Mouse (Mus musculus): Measurements from ENCODE around the gene Immp2l.
"Not testable (repeated sequence)": the region's sequence is repeated elsewhere in the genome, so short reads cannot be mapped to it uniquely, and the experiment has no call there.

Gene Immp2l

GRCm38 (mm10) chr12:41023511-41024421, at the start of gene Immp2l:
Gene Immp2l, plus strand, starts transcription at chr12:41024090.
- peak; percentile 89 for DNase-seq (ENCODE audit: extremely low read depth, insufficient read length, low spot score)

- DNase-seq (ENCODE audit: extremely low read depth, insufficient read length, low spot score): no peak
Observed at GRCm38 (mm10) chr12:40978719-40979500, 45.0 kb upstream of the Immp2l start.

GRCm38 (mm10) chr12:40979716-40980115, 44.2 kb upstream of the Immp2l start:
- no peak for DNase-seq (ENCODE audit: extremely low read depth, insufficient read length, low spot score)

GRCm38 (mm10) chr12:40980160-40980559, 43.7 kb upstream of the Immp2l start:
- no peak for DNase-seq (ENCODE audit: extremely low read depth, insufficient read length, low spot score)

GRCm38 (mm10) chr12:40983021-40983420, 40.9 kb upstream of the Immp2l start:
- no peak for DNase-seq (ENCODE audit: extremely low read depth, insufficient read length, low spot score)

GRCm38 (mm10) chr12:40984735-40985134, 39.2 kb upstream of the Immp2l start:
- no peak for DNase-seq (ENCODE audit: extremely low read depth, insufficient read length, low spot score)

GRCm38 (mm10) chr12:40985791-40986190, 38.1 kb upstream of the Immp2l start:
- no peak for DNase-seq (ENCODE audit: extremely low read depth, insufficient read length, low spot score)

GRCm38 (mm10) chr12:40988311-40989065, 35.4 kb upstream of the Immp2l start:
- DNase-seq (ENCODE audit: extremely low read depth, insufficient read length, low spot score): no peak

- no peak for DNase-seq (ENCODE audit: extremely low read depth, insufficient read length, low spot score)
Observed at GRCm38 (mm10) chr12:40991647-40992046, 32.2 kb upstream of the Immp2l start.

- not testable (repeated sequence) for DNase-seq (ENCODE audit: extremely low read depth, insufficient read length, low spot score)
Observed at GRCm38 (mm10) chr12:40992237-40992636, 31.7 kb upstream of the Immp2l start.

GRCm38 (mm10) chr12:40994846-40995245, 29.0 kb upstream of the Immp2l start:
- DNase-seq (ENCODE audit: extremely low read depth, insufficient read length, low spot score): no peak

- DNase-seq (ENCODE audit: extremely low read depth, insufficient read length, low spot score): no peak
Observed at GRCm38 (mm10) chr12:40995618-40996370, 28.1 kb upstream of the Immp2l start.

GRCm38 (mm10) chr12:41022516-41022915, 1.4 kb upstream of the Immp2l start:
- peak; percentile 14 for DNase-seq (ENCODE audit: extremely low read depth, insufficient read length, low spot score)

- no peak for DNase-seq (ENCODE audit: extremely low read depth, insufficient read length, low spot score)
Observed at GRCm38 (mm10) chr12:41024512-41024911, 622 bp downstream of the Immp2l start.

GRCm38 (mm10) chr12:41027485-41027884, 3.6 kb downstream of the Immp2l start:
- DNase-seq (ENCODE audit: extremely low read depth, insufficient read length, low spot score): no peak

GRCm38 (mm10) chr12:41031119-41031518, 7.2 kb downstream of the Immp2l start:
- no peak for DNase-seq (ENCODE audit: extremely low read depth, insufficient read length, low spot score)

GRCm38 (mm10) chr12:41033196-41033595, 9.3 kb downstream of the Immp2l start:
- peak; percentile 53 for DNase-seq (ENCODE audit: extremely low read depth, insufficient read length, low spot score)

GRCm38 (mm10) chr12:41039834-41040233, 15.9 kb downstream of the Immp2l start:
- no peak for DNase-seq (ENCODE audit: extremely low read depth, insufficient read length, low spot score)

- DNase-seq (ENCODE audit: extremely low read depth, insufficient read length, low spot score): no peak
Observed at GRCm38 (mm10) chr12:41041737-41042136, 17.8 kb downstream of the Immp2l start.

GRCm38 (mm10) chr12:41044493-41045132, 20.7 kb downstream of the Immp2l start:
- no peak for DNase-seq (ENCODE audit: extremely low read depth, insufficient read length, low spot score)

All from 3134 (cell line).